Mouse (Mus musculus) 416B (cell line): ENCODE measurements around the gene Gabarapl1.
A peak's percentile ranks its signal among the peaks of the same experiment; 100 is the strongest.
"Not testable (repeated sequence)": the region's sequence is repeated elsewhere in the genome, so short reads cannot be mapped to it uniquely, and the experiment has no call there.

Source experiments
- DNase-seq: peaks from one replicate; pipeline ENCODE4 v3.0.0; 2011; ENCODE audit warnings: low read depth

Gabarapl1 gene

GRCm38 (mm10) chr6:129532942-129533860, at the start of gene Gabarapl1:
Gene Gabarapl1, plus strand, starts transcription at chr6:129533160.
- peak; percentile 79 for DNase-seq

- DNase-seq = no peak
Observed at GRCm38 (mm10) chr6:129494924-129495323, 38.0 kb upstream of the Gabarapl1 start.

GRCm38 (mm10) chr6:129497345-129498218, 35.4 kb upstream of the Gabarapl1 start:
- DNase-seq = peak; percentile 57

GRCm38 (mm10) chr6:129499516-129499915, 33.4 kb upstream of the Gabarapl1 start:
- DNase-seq = not testable (repeated sequence)

- peak; percentile 81 for DNase-seq
Observed at GRCm38 (mm10) chr6:129503471-129503870, 29.5 kb upstream of the Gabarapl1 start.

- peak; percentile 97 for DNase-seq
Observed at GRCm38 (mm10) chr6:129507024-129507423, 25.9 kb upstream of the Gabarapl1 start, which contains the start of gene Olr1. Gene Olr1, minus strand, starts transcription at chr6:129507165.

GRCm38 (mm10) chr6:129510120-129510911, 22.6 kb upstream of the Gabarapl1 start:
- DNase-seq = no peak

GRCm38 (mm10) chr6:129512367-129512766, 20.6 kb upstream of the Gabarapl1 start, which contains the start of gene Tmem52b:
Gene Tmem52b, plus strand, starts transcription at chr6:129512555.
- no peak for DNase-seq

- DNase-seq = no peak
Observed at GRCm38 (mm10) chr6:129512868-129513267, 20.1 kb upstream of the Gabarapl1 start.

- peak; percentile 91 for DNase-seq
Observed at GRCm38 (mm10) chr6:129513409-129513808, 19.6 kb upstream of the Gabarapl1 start.

- DNase-seq = peak; percentile 90
Observed at GRCm38 (mm10) chr6:129514376-129514775, 18.6 kb upstream of the Gabarapl1 start.

GRCm38 (mm10) chr6:129515068-129515467, 17.9 kb upstream of the Gabarapl1 start:
- peak; percentile 78 for DNase-seq

- DNase-seq = peak; percentile 72
Observed at GRCm38 (mm10) chr6:129516388-129516787, 16.6 kb upstream of the Gabarapl1 start.

GRCm38 (mm10) chr6:129517752-129518408, 15.1 kb upstream of the Gabarapl1 start:
- peak; percentile 80 for DNase-seq

- no peak for DNase-seq
Observed at GRCm38 (mm10) chr6:129526069-129526468, 6.9 kb upstream of the Gabarapl1 start.

- DNase-seq = no peak
Observed at GRCm38 (mm10) chr6:129527416-129527815, 5.5 kb upstream of the Gabarapl1 start.

- no peak for DNase-seq
Observed at GRCm38 (mm10) chr6:129529605-129530004, 3.4 kb upstream of the Gabarapl1 start.

- no peak for DNase-seq
Observed at GRCm38 (mm10) chr6:129530261-129530660, 2.7 kb upstream of the Gabarapl1 start.

GRCm38 (mm10) chr6:129532556-129532941, 411 bp upstream of the Gabarapl1 start:
- peak; percentile 72 for DNase-seq

- DNase-seq = peak; percentile 71
Observed at GRCm38 (mm10) chr6:129534057-129534456, 1.1 kb downstream of the Gabarapl1 start.

GRCm38 (mm10) chr6:129534627-129535190, 1.7 kb downstream of the Gabarapl1 start:
- DNase-seq = no peak
